Mouse (Mus musculus) embryonic stem cell, embryonic (primary cell): ENCODE measurements around the gene Grm5.

Source experiments
- CTCF ChIA-PET, 4 experiments: fragments of 300-600 bp in 2 of 4; fragments of 350-600 bp in 2 of 4; sonication (Branson Sonifier 250); formaldehyde crosslinking; loops; one replicate each; lab custom pipeline; 2022; ENCODE audit warnings: inconsistent platforms in 2 of 4; lab: Charles Lee
- POLR2A ChIA-PET, 4 experiments: fragments of 300-600 bp in 2 of 4; fragments of 350-600 bp in 2 of 4; sonication (Branson Sonifier 250); formaldehyde crosslinking; loops; one replicate each; lab custom pipeline; 2022; ENCODE audit warnings: antibody characterized with exemption in 4 of 4, inconsistent platforms in 1 of 4; lab: Charles Lee

Gene Grm5

DNA sequence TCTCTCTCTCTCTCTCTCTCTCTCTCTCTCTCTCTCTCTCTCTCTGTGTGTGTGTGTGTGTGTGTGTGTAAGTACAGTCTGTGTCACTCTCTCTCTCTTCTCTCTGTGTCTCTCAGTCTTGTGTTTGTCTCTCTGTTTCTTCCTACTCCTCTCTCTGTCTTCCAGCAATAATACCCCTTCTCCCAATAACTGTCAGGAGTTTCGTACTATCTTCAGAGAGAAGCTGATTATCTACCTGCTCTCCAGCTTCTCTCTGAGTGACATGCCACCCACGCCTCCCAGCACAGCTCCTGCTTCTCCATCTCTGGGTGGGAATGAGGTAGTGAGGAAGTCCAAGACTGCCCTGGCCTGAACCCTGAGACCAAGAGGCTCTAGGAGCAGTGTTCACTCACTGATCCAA is at the start of gene Grm5:
Gene Grm5 (plus strand): TSS at position 301 of the 400 bp plus-strand sequence.
- CTCF ChIA-PET, result interaction anchor here in 2 of 4 experiments (0.5 to 0.6 kb wide), 2 partner anchors 18 to 1843 kb away, joined by 3 read pairs; no protein-coding TSS in a partner anchor

DNA sequence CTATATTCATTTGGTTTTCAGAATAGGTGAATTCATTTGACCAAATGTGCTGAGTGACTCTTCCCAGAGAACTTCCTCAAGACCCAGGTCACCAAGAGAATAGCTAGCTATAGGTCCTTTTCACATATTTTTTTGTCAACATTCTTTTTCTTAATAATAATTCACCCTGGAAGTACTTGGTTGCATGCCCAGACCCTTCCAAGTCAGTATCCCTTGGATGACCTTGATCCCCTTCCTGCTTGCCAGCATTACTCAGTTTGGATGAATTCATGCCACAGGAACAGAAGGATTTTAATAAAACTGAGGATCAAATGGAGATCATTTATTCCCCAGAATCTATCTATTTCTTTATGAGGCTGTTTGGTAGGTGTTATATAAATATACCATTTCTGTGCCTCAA is 44.9 kb upstream of the Grm5 start:
- POLR2A ChIA-PET, result no interaction called here
- CTCF ChIA-PET, result no interaction called here

More for the DNA sequence above, at the start of gene Grm5:
- POLR2A ChIA-PET, result no interaction called here

GRCm38 (mm10) chr7:87565300-87565699 is 18.7 kb upstream of the Grm5 start:
- CTCF ChIA-PET, result no interaction called here
- POLR2A ChIA-PET, result no interaction called here

GRCm38 (mm10) chr7:87566476-87566875 is 17.5 kb upstream of the Grm5 start:
- ChIA-PET CTCF (interaction anchor here in 3 of 4 experiments (0.5 to 1.5 kb wide), 7 partner anchors 15 to 1560 kb away, joined by 3 to 5 read pairs (median 3); partner anchors contain the start of gene Grm5 (in 1 of the 3)), POLR2A (no interaction called here)

GRCm38 (mm10) chr7:87584281-87584701 is 323 bp downstream of the Grm5 start:
- ChIA-PET POLR2A (no interaction called here), CTCF (interaction anchor here in 1 of 4 experiments (0.6 kb wide), 1 partner anchor 18 kb away, joined by 3 read pairs; no protein-coding TSS in a partner anchor)

DNA sequence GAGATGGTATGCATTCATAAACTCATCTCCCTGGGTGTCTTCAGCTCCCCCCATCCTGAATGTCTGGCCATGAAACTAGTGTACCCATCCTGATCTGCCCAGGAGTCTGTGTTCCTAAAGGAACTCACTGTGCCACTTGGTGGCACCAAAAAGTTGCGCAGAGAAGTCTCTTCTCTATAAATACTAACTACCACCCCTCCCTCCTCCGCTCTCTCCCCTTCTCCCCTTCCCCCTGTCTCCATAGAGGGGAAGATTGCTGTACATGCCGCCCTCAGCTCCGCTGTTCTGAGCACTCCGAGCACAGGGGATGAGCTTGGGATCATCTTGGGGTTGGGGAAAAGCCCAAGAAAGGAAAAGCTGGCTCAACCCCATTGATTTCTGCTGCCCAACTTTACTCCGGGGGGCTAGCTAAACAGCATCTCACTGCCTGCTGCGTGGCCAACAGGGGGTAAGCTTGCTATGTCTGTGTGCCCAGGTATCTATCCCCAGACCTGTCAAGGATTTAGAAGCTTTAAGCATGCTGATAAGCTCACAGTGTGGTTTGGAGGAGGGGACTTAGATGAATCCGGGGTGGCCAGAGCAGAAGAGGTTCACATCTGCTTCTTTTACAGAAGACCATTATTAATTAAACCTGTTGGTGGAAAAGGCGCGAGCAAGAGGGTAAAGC is 2.4 kb downstream of the Grm5 start:
- POLR2A ChIA-PET, result no interaction called here
- CTCF ChIA-PET, result no interaction called here

DNA sequence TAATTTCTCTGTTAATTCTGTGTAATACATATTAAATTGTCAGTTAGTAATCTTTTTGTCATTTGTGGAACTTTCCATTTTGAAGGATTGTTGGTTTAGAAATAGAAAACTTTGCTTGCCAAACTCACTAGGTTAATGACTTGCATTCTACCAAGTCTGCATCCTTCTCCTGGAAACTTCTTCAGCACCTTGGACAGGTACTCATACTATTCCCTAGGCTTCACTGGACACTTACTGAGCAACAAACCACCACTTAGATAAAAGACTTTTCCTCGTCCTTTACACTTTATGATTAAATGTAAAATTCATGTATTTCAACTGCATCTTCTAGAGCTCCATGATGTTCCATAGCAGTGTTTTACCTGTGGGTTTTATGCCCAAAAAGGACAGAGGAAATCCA is 4.0 kb downstream of the Grm5 start:
- ChIA-PET CTCF (no interaction called here), POLR2A (interaction anchor here in 1 of 4 experiments (0.9 kb wide), 1 partner anchor 15 kb away, joined by 3 read pairs; no protein-coding TSS in a partner anchor)

DNA sequence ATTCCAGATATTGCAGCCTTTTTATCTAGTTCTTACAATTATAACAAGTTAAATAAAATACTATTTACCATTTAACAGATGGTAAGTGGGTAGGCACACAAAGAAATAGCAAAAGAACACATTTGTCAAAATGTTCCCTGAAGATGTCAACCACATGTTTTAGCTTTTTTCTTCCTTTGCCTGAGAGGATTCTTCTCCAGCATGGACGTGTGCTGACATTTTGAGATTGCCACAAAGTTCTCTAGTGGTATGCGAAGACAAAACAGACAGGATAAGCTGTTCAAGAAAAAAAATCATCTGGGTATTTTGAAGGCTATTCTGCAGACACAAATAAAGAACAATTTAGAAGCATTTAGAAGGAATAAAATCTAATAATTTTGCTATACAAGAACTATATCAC is 42.3 kb downstream of the Grm5 start:
- POLR2A ChIA-PET, result no interaction called here
- CTCF ChIA-PET, result no interaction called here

- ChIA-PET POLR2A (no interaction called here), CTCF (no interaction called here)
Measured at GRCm38 (mm10) chr7:87635530-87635929, 51.6 kb downstream of the Grm5 start.

- CTCF ChIA-PET, result no interaction called here
- POLR2A ChIA-PET, result interaction anchor here in 1 of 4 experiments (1.2 kb wide), 1 partner anchor 156 kb away, joined by 3 read pairs; no protein-coding TSS in a partner anchor
Measured at GRCm38 (mm10) chr7:87650610-87651009, 66.6 kb downstream of the Grm5 start.

GRCm38 (mm10) chr7:87661794-87662193 is 77.8 kb downstream of the Grm5 start:
- POLR2A ChIA-PET, result no interaction called here
- CTCF ChIA-PET, result no interaction called here

GRCm38 (mm10) chr7:87664041-87664440 is 80.1 kb downstream of the Grm5 start:
- CTCF ChIA-PET, result no interaction called here
- POLR2A ChIA-PET, result no interaction called here

DNA sequence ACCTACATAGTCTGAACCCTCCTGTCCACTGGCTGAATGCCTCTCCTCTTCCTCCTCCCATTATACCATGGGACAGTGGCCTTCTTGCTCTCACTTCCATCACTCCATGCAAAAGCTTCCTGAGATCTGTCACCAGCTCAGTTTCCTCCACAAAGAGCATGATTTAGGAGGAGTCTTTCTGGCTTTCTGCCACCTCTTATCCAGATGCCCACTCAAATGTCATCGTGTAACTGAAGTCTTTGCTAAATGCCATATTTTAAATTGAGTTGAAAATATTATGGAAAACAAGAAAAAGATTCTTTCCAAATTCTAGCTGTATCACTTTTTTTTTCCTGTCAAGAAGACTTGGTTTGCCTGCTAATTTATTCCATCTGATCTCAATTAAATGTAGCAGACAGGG is 132.4 kb downstream of the Grm5 start:
- ChIA-PET POLR2A (no interaction called here), CTCF (no interaction called here)

GRCm38 (mm10) chr7:87718631-87719030 is 134.7 kb downstream of the Grm5 start:
- ChIA-PET CTCF (no interaction called here), POLR2A (no interaction called here)

DNA sequence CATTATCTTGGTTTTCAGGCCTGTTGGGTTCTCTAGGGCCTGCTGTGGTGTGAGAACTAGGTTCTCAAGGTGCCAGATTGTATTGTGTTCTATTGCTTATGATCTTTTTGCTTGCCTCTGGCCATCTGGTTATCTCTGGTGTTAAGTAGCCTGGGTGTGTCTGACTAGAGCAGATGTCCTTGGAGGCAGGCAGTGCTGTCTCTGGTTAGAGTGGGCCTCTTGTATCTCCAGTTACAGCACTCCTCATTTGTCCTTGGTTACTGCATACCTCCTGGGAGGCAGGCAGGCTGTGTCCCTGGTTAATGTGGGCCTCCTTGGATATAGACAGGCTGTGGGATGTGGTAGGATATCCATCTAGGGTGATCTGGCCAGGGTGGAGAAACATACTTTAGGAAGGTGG is 150.5 kb downstream of the Grm5 start:
- CTCF ChIA-PET, result no interaction called here
- POLR2A ChIA-PET, result no interaction called here

DNA sequence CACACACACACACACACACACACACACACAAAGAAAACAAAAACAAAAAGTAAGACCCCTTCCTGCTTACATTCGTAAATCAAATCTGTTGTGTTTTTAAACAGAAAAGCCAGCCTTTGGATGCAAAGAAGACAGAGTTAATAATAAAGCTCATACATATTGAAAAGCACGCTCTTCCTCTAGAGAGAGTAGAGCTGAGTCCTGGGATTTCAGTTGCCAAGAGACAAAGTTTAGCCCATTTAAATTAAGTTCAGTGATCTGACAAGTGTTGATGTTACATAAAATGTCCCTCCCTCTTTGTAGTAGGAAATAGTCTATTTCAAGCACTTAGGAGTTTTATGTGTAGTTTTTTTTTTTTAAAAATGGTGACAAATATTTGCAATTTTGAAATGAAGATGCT is 178.0 kb downstream of the Grm5 start:
- POLR2A ChIA-PET, result no interaction called here
- CTCF ChIA-PET, result no interaction called here

DNA sequence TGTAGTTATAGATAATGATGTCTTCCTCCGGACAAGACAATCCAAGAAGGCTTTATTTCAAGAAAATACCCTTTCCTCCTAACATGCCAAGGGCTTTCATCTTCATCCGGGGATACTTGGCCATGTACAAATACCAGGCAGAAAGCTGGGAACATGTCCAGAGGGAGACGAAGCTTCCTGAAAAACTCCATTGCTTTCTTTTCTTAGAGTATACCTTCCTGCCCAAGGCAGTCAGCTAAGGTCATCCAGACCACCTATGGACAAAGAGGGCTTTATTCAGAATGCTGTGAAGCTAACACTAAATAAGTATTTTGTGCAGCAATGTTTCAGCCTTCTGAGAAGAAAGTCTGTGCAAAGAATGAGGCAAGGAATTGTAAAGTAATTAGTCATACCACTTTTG is 178.4 kb downstream of the Grm5 start:
- ChIA-PET CTCF (no interaction called here), POLR2A (no interaction called here)

DNA sequence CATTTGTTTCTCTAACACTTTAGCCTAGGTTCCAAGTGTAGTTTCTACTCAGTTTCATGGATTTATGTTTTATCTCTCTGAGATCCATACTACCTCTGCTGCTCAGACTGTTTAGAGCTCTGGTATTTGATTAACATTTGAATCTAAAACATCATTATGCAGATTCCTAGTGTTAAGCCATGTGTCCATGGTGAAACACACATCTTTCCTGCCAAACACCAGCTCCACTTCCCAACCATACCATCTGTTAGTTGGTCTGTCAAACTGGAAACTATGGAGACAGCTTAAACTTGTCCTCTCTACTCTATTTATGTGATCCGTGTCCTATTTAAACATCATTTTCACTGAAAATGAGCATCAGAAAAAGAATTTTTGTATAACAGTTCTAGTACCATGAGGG is 203.6 kb downstream of the Grm5 start:
- ChIA-PET POLR2A (no interaction called here), CTCF (no interaction called here)

- ChIA-PET CTCF (no interaction called here), POLR2A (no interaction called here)
Measured at GRCm38 (mm10) chr7:87788963-87789362, 205.0 kb downstream of the Grm5 start.

DNA sequence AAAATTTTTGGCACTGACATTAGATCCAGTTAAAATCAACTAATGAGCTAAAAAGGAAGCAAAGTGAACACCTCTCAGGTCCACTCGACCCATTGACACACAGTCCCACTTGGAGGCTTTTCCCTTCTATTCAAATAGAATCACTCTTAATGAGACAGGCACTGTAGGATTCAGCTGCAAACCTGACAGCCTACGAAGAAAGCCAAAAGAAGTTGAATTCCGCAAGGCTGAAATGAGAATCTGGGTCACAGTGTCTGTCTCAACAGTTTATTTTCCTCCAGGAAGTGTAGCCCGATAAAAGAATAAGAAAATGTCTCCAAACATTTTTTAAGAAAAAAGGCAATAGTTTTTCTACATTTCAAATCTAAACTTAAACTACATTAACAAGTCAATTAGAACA is 209.9 kb downstream of the Grm5 start:
- ChIA-PET POLR2A (no interaction called here), CTCF (no interaction called here)

DNA sequence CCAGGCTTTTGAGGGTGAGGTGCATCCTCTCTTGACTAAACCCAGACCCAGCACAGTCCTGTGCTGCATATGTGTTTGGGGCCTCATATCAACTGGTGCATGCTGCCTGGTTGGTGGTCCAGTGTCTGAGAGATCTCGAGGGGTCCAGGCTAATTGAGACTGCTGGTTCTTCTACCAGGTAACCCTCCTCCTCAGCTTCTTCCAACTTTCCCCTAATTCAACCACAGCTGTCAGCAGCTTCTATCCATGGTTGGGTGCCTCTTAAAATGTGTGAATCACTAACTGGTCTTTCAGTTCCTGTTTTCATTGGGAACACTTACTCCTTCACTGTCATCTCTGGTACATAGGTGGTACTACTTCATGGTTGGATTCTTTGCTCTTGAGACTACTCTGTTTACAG is 240.9 kb downstream of the Grm5 start:
- ChIA-PET POLR2A (no interaction called here), CTCF (no interaction called here)
